Mouse (Mus musculus) forebrain, embryonic 12.5 days (tissue): ENCODE results near the gene Aak1. TPM values are rescaled to one million over a fixed set of nuclear protein-coding genes. Genes with fewer than 3 reads are reported as not detected.
"Not testable (repeated sequence)": the region's sequence is repeated elsewhere in the genome, so short reads cannot be mapped to it uniquely, and the experiment has no call there.

Experiments used
- ATAC-seq: fragments of 200-750 bp; cut with Nextera tagmentation; 2 replicates; pipeline ENCODE4 v1.8.0; 2017; ENCODE audit warnings: moderate TSS enrichment; ENCODE audit not compliant: low FRiP score
- H3K27ac ChIP-seq: fragments of 300-500 bp; sonication (generic); 2 replicates; pipeline ENCODE4 v1.5.1; 2016; ENCODE audit warnings: mild to moderate bottlenecking
- H3K27me3 ChIP-seq: fragments of 300-500 bp; sonication (generic); 2 replicates; pipeline ENCODE4 v1.6.1; 2016; ENCODE audit warnings: mild to moderate bottlenecking
- H3K36me3 ChIP-seq: fragments of 300-500 bp; sonication (generic); replicated peaks from 2 replicates; pipeline ENCODE4 v1.6.1; 2016; ENCODE audit warnings: mild to moderate bottlenecking
- H3K4me1 ChIP-seq: fragments of 300-500 bp; sonication (generic); 2 replicates; pipeline ENCODE4 v1.6.1; 2016
- H3K4me2 ChIP-seq: fragments of 300-500 bp; sonication (generic); 2 replicates; pipeline ENCODE4 v1.6.1; 2016; ENCODE audit warnings: mild to moderate bottlenecking, moderate library complexity
- H3K4me3 ChIP-seq: fragments of 300-500 bp; sonication (generic); replicated peaks from 2 replicates; pipeline ENCODE4 v1.5.1; 2016; ENCODE audit warnings: mild to moderate bottlenecking
- H3K9ac ChIP-seq: fragments of 300-500 bp; sonication (generic); 2 replicates; pipeline ENCODE4 v1.6.1; 2016; ENCODE audit warnings: mild to moderate bottlenecking
- H3K9me3 ChIP-seq: fragments of 300-500 bp; sonication (generic); 2 replicates; pipeline ENCODE4 v1.6.1; 2016
- WGBS: fragments of 180-500 bp; shearing (Covaris S2); methylation state at CpG from one replicate; pipeline ENCODE4 v1.1.7; 2016; 5-methylcytosine and 5-hydroxymethylcytosine counted together
- polyA plus RNA-seq: library from polyadenylated mRNA; unstranded; fragments of >200 nt; fragmentation: Nextera tagmentation; extraction: Ambion mirVana; gene quantifications from 2 replicates; pipeline ENCODE4 v1.2.1, GENCODE M21; 2016

The Aak1 gene
- polyA plus RNA-seq, 1 experiment from 2014 or later, result 29.7 TPM

- 96% methylated on average over 10 of the region's 10 CpGs for WGBS
Observed at GRCm38 (mm10) chr6:86871783-86872182, 22.5 kb downstream of the Aak1 start.

GRCm38 (mm10) chr6:86874711-86875375 lies 25.5 kb downstream of the Aak1 start:
- no peaks in the 10 kb centered on the region for H3K36me3 ChIP-seq
- ATAC-seq, result no peak
- WGBS, result 89% methylated on average over 6 of the region's 6 CpGs

More at GRCm38 (mm10) chr6:86871783-86872182, 22.5 kb downstream of the Aak1 start:
- no peak overlapping the region for H3K4me3 ChIP-seq
- ATAC-seq, result no peak
- H3K9ac ChIP-seq, result no peak overlapping the region
- no peaks in the 10 kb centered on the region for H3K36me3 ChIP-seq
- H3K4me2 ChIP-seq, result no peak overlapping the region
- H3K27ac ChIP-seq, result no peak overlapping the region
- no peaks in the 10 kb centered on the region for H3K4me1 ChIP-seq
- H3K27me3 ChIP-seq, result no peaks in the 10 kb centered on the region
- H3K9me3 ChIP-seq, result no peaks in the 10 kb centered on the region

GRCm38 (mm10) chr6:86876451-86876850 lies 27.1 kb downstream of the Aak1 start:
- H3K9ac ChIP-seq, result no peak overlapping the region
- H3K4me1 ChIP-seq, result no peaks in the 10 kb centered on the region
- H3K4me3 ChIP-seq, result no peak overlapping the region
- no peaks in the 10 kb centered on the region for H3K36me3 ChIP-seq
- H3K4me2 ChIP-seq, result no peak overlapping the region
- H3K9me3 ChIP-seq, result no peaks in the 10 kb centered on the region
- no peak overlapping the region for H3K27ac ChIP-seq
- H3K27me3 ChIP-seq, result no peaks in the 10 kb centered on the region
- ATAC-seq, result no peak
- 8% methylated on average over 1 of the region's 1 CpGs for WGBS

More at GRCm38 (mm10) chr6:86874711-86875375, 25.5 kb downstream of the Aak1 start:
- no peak overlapping the region for H3K4me2 ChIP-seq
- no peaks in the 10 kb centered on the region for H3K27me3 ChIP-seq
- H3K9ac ChIP-seq, result no peak overlapping the region
- no peaks in the 10 kb centered on the region for H3K9me3 ChIP-seq
- H3K4me1 ChIP-seq, result no peaks in the 10 kb centered on the region
- no peak overlapping the region for H3K4me3 ChIP-seq
- no peak overlapping the region for H3K27ac ChIP-seq

- H3K9ac ChIP-seq, H3K27ac ChIP-seq, H3K9me3 ChIP-seq, H3K36me3 ChIP-seq, H3K4me2 ChIP-seq, ATAC-seq, H3K4me3 ChIP-seq, H3K27me3 ChIP-seq, H3K4me1 ChIP-seq: not testable (repeated sequence)
- 85% methylated on average over 3 of the region's 3 CpGs for WGBS
Observed at GRCm38 (mm10) chr6:86878656-86879055, 29.3 kb downstream of the Aak1 start.

- Histone ChIP-seq H3K36me3 (no peaks in the 10 kb centered on the region), H3K27ac (no peak overlapping the region), H3K4me1 (no peaks in the 10 kb centered on the region), H3K27me3 (no peaks in the 10 kb centered on the region), H3K4me2 (no peak overlapping the region), H3K9ac (no peak overlapping the region), H3K9me3 (no peaks in the 10 kb centered on the region), H3K4me3 (no peak overlapping the region)
- no peak for ATAC-seq
- 96% methylated on average over 4 of the region's 4 CpGs for WGBS
Observed at GRCm38 (mm10) chr6:86879314-86879713, 30.0 kb downstream of the Aak1 start.

- H3K9ac ChIP-seq, result no peak overlapping the region
- H3K27ac ChIP-seq, result no peak overlapping the region
- H3K4me2 ChIP-seq, result no peak overlapping the region
- no peaks in the 10 kb centered on the region for H3K27me3 ChIP-seq
- H3K4me3 ChIP-seq, result no peak overlapping the region
- H3K36me3 ChIP-seq, result no peaks in the 10 kb centered on the region; the same call in 1 of the 2 replicates
- H3K9me3 ChIP-seq, result no peaks in the 10 kb centered on the region
- ATAC-seq, result no peak
- H3K4me1 ChIP-seq, result no peaks in the 10 kb centered on the region
- WGBS, result 92% methylated on average over 2 of the region's 2 CpGs
Observed at GRCm38 (mm10) chr6:86884230-86884629, 34.9 kb downstream of the Aak1 start.

GRCm38 (mm10) chr6:86884746-86885145 lies 35.4 kb downstream of the Aak1 start:
- 84% methylated on average over 6 of the region's 6 CpGs for WGBS
- Histone ChIP-seq H3K4me3 (no peak overlapping the region), H3K36me3 (no peaks in the 10 kb centered on the region; the same call in 1 of the 2 replicates), H3K27me3 (no peaks in the 10 kb centered on the region), H3K4me2 (no peak overlapping the region), H3K9me3 (no peaks in the 10 kb centered on the region), H3K4me1 (no peaks in the 10 kb centered on the region), H3K9ac (no peak overlapping the region), H3K27ac (no peak overlapping the region)
- ATAC-seq, result no peak

GRCm38 (mm10) chr6:86885816-86886529 lies 36.7 kb downstream of the Aak1 start:
- Histone ChIP-seq H3K36me3 (peaks cover 3% of the 10 kb centered on the region; the same call in 1 of the 2 replicates), H3K9me3 (no peaks in the 10 kb centered on the region), H3K9ac (no peak overlapping the region), H3K27me3 (no peaks in the 10 kb centered on the region), H3K4me2 (no peak overlapping the region), H3K4me1 (no peaks in the 10 kb centered on the region), H3K27ac (no peak overlapping the region), H3K4me3 (no peak overlapping the region)
- WGBS, result 87% methylated on average over 6 of the region's 6 CpGs
- no peak for ATAC-seq

- Histone ChIP-seq H3K9ac (no peak overlapping the region), H3K27ac (no peak overlapping the region), H3K4me3 (no peak overlapping the region), H3K27me3 (no peaks in the 10 kb centered on the region), H3K4me2 (no peak overlapping the region), H3K4me1 (no peaks in the 10 kb centered on the region), H3K9me3 (no peaks in the 10 kb centered on the region), H3K36me3 (peaks cover 3% of the 10 kb centered on the region; the same call in 1 of the 2 replicates)
- ATAC-seq, result no peak
- WGBS, result 80% methylated on average over 4 of the region's 4 CpGs
Observed at GRCm38 (mm10) chr6:86886803-86887202, 37.5 kb downstream of the Aak1 start.

GRCm38 (mm10) chr6:86897520-86897919 lies 48.2 kb downstream of the Aak1 start:
- Histone ChIP-seq H3K27me3 (no peaks in the 10 kb centered on the region), H3K36me3 (no peaks in the 10 kb centered on the region; the same call in 1 of the 2 replicates), H3K4me1 (peaks cover 5% of the 10 kb centered on the region; the same call in 1 of the 2 replicates), H3K4me2 (no peak overlapping the region), H3K4me3 (no peak overlapping the region), H3K9ac (no peak overlapping the region), H3K27ac (no peak overlapping the region), H3K9me3 (no peaks in the 10 kb centered on the region)
- WGBS, result 90% methylated on average over 6 of the region's 6 CpGs
- no peak for ATAC-seq

- no peak overlapping the region for H3K4me2 ChIP-seq
- 52% methylated on average over 3 of the region's 3 CpGs for WGBS
- no peaks in the 10 kb centered on the region for H3K9me3 ChIP-seq
- no peaks in the 10 kb centered on the region; the same call in none of the 2 replicates for H3K36me3 ChIP-seq
- no peak overlapping the region for H3K9ac ChIP-seq
- peaks cover 5% of the 10 kb centered on the region; the same call in 1 of the 2 replicates for H3K4me1 ChIP-seq
- no peak overlapping the region for H3K27ac ChIP-seq
- H3K4me3 ChIP-seq, result no peak overlapping the region
- no peaks in the 10 kb centered on the region for H3K27me3 ChIP-seq
- no peak for ATAC-seq
Observed at GRCm38 (mm10) chr6:86899053-86899452, 49.7 kb downstream of the Aak1 start.

GRCm38 (mm10) chr6:86899965-86900364 lies 50.6 kb downstream of the Aak1 start:
- H3K36me3 ChIP-seq, result no peaks in the 10 kb centered on the region; the same call in 1 of the 2 replicates
- peaks cover 5% of the 10 kb centered on the region; the same call in 1 of the 2 replicates for H3K4me1 ChIP-seq
- H3K4me2 ChIP-seq, result no peak overlapping the region
- H3K4me3 ChIP-seq, result no peak overlapping the region
- no peak for ATAC-seq
- H3K27ac ChIP-seq, result no peak overlapping the region
- WGBS, result 86% methylated on average over 3 of the region's 3 CpGs
- H3K9me3 ChIP-seq, result no peaks in the 10 kb centered on the region
- no peaks in the 10 kb centered on the region for H3K27me3 ChIP-seq
- no peak overlapping the region for H3K9ac ChIP-seq
